Mouse (Mus musculus) right cerebral cortex, postnatal 4 days (tissue): ENCODE measurements around the gene Gm21858.
"Not testable (repeated sequence)": the region's sequence is repeated elsewhere in the genome, so short reads cannot be mapped to it uniquely, and the experiment has no call there.

Experiments used
- DNase-seq: peaks from one replicate; pipeline ENCODE4 v3.0.0-alpha.2; 2022

Gm21858 gene

DNA sequence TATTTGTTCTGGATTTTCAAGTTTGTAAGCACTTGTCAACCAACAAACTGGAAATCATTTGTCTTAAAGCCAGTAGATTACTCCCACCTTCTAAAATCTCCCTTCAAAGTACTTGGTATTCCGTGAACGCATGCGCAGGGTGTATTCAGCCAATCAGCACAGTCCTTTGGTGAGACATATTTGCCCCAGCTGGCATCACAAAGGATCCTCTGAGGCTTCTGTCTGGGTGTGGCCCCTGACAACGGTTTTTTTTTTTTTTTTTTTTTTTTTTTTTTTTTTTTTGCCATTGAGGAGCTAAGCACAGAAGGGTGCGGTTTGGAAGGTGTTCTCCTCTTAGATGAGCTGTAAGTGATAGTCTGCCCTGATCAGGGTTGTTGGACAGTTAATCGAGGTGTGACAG lies at the start of gene Gm21858:
TSS of gene Gm21858 (plus strand) at position 301 of the 400 bp plus-strand sequence.
- not testable (repeated sequence) for DNase-seq
